Mouse (Mus musculus) testis, adult 2 months (tissue): ENCODE results near the gene Rpl12. TPM values are rescaled to one million over a fixed set of nuclear protein-coding genes. Genes with fewer than 3 reads are reported as not detected.

ENCODE experiments used
- H3K27ac ChIP-seq: fragments of 200-500 bp; 2 replicates; pipeline ENCODE4 v1.5.1; 2012; ENCODE audit warnings: low read depth, low read length; ENCODE audit not compliant: control insufficient read depth, insufficient read depth
- H3K27me3 ChIP-seq: fragments of 200-500 bp; 2 replicates; pipeline ENCODE4 v1.6.1; 2012; ENCODE audit warnings: mild to moderate bottlenecking, low read length, moderate library complexity; ENCODE audit not compliant: control insufficient read depth, insufficient read depth
- H3K36me3 ChIP-seq: fragments of 200-500 bp; 2 replicates; pipeline ENCODE4 v1.6.1; 2012; ENCODE audit warnings: mild to moderate bottlenecking, low read length; ENCODE audit not compliant: control insufficient read depth, insufficient read depth
- H3K4me1 ChIP-seq: fragments of 200-500 bp; 2 replicates; pipeline ENCODE4 v1.6.1; 2012; ENCODE audit warnings: low read length; ENCODE audit not compliant: control insufficient read depth, insufficient read depth
- H3K4me3 ChIP-seq: fragments of 200-500 bp; 2 replicates; pipeline ENCODE4 v1.5.1; 2012; ENCODE audit warnings: low read depth, mild to moderate bottlenecking, low read length, moderate library complexity, mixed read lengths; ENCODE audit not compliant: control insufficient read depth
- CTCF ChIP-seq: fragments of 200-500 bp; IDR thresholded peaks from 2 replicates; pipeline ENCODE4 v1.5.1; 2012; ENCODE audit warnings: low read depth, mild to moderate bottlenecking, inconsistent platforms, low read length, moderate library complexity; ENCODE audit not compliant: control insufficient read depth, insufficient read depth, insufficient replicate concordance
- POLR2A ChIP-seq: fragments of 200-500 bp; IDR thresholded peaks from 2 replicates; pipeline ENCODE4 v1.6.1; 2012; ENCODE audit warnings: low read depth, mild to moderate bottlenecking, inconsistent platforms, low read length, moderate library complexity; ENCODE audit not compliant: control insufficient read depth
- polyA plus RNA-seq: library from polyadenylated mRNA; depleted of rRNA; stranded (reverse); fragments of >200 nt; gene quantifications from 2 replicates; pipeline ENCODE4 v1.2.3, GENCODE M21; 2012

Gene Rpl12
- polyA plus RNA-seq, 1 experiment = 151 TPM

GRCm38 (mm10) chr2:32928235-32928946 is 33.0 kb upstream of the Rpl12 start:
- H3K36me3 ChIP-seq = no peaks in the 10 kb centered on the region
- H3K27ac ChIP-seq = no peak overlapping the region
- no peaks in the 10 kb centered on the region for H3K27me3 ChIP-seq
- TF ChIP-seq POLR2A = no peak
- peak; percentile 65; the same call in 1 of the 2 replicates for TF ChIP-seq CTCF
- H3K4me1 ChIP-seq = no peaks in the 10 kb centered on the region
- no peak overlapping the region for H3K4me3 ChIP-seq

DNA sequence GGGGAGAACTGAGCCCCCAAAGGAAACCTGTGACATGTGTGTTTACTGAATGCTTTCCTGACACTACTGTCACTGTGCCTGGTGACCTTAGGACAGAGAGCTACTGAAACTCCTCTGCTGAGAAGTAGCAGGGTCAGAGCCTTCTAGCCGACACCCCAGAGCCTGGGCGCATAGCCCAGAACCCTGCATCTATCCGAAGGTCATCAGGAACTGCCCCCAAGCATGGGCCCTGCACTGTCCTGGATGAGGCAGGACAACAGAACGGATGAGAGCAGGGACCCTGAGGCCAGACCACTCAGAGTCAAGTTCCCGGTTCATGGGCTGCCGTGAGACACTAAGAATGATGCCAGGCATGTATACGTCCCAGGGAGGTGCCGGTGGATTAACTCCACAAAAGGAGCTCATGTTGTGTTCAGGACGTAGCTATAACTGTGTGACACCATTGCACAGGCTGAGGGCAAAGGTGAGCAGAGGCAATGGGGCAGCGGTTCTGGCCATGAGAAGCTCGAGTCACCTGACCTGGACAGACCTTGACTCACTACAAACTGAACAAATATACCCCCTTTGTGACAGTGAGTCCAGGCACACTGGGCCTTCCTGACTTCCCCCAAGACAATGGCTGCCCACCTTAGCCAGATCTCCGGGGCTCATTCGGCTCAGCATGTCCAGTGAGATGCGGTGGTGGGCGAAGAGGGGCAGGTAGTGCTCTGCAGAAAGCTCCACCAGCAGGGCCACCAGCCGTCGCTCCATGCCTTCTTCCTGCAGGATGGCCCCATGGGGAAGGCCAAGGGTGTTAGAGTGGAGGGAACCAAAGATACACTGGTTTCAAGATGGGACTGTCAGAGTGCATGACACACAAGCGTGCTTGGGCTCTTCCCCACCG is 32.2 kb upstream of the Rpl12 start:
- no peaks in the 10 kb centered on the region for H3K4me1 ChIP-seq
- H3K27me3 ChIP-seq = no peaks in the 10 kb centered on the region
- H3K36me3 ChIP-seq = no peaks in the 10 kb centered on the region
- no peak overlapping the region for H3K27ac ChIP-seq
- TF ChIP-seq CTCF = no peak
- TF ChIP-seq POLR2A = no peak
- H3K4me3 ChIP-seq = no peak overlapping the region

DNA sequence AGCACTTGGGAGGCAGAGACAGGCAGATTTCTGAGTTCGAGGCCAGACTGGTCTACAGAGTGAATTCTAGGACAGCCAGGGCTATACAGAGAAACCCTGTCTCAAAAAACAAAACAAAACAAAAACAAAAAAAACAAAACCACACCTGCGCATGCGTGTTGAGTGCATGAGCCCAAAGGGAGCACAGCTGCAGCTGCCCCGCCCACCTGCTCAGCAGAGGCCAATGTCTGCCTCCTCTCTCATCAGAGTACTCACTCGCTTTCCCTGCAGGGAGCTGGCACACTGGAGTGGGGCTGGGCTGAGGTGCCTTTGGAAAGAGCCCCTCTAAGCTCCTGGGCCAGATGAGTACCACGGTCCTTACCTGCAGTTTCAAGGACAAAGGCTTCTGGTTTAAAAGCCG is 29.6 kb upstream of the Rpl12 start:
- no peaks in the 10 kb centered on the region for H3K4me1 ChIP-seq
- H3K36me3 ChIP-seq = no peaks in the 10 kb centered on the region
- H3K27me3 ChIP-seq = no peaks in the 10 kb centered on the region
- H3K27ac ChIP-seq = no peak overlapping the region
- no peak for TF ChIP-seq CTCF
- no peak for TF ChIP-seq POLR2A
- H3K4me3 ChIP-seq = no peak overlapping the region

- H3K4me1 ChIP-seq = no peaks in the 10 kb centered on the region
- no peak overlapping the region for H3K27ac ChIP-seq
- TF ChIP-seq CTCF (no peak), POLR2A (no peak)
- no peaks in the 10 kb centered on the region; the same call in 1 of the 2 replicates for H3K36me3 ChIP-seq
- H3K4me3 ChIP-seq = no peak overlapping the region
- no peaks in the 10 kb centered on the region for H3K27me3 ChIP-seq
Measured at GRCm38 (mm10) chr2:32938741-32939140, 22.6 kb upstream of the Rpl12 start.

DNA sequence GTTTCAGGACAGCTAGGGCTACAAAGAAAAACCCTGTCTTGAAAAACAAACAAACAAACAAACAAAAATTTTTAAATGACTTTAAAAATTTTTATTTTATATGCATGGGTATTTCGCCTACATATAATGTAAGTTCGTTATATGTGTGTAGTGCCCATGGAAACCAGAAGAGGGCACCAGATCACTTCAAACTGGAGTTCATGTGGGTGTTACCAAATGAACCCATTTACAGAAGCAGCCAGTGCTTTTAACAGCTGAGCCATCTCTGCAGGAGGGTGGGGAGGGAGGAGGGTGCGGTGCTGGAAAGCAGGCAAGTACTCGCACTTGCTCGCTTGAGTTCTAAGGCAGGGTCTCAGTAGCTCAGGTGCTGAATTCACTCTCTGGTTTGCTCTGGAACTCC is 21.9 kb upstream of the Rpl12 start:
- Histone ChIP-seq H3K36me3 (no peaks in the 10 kb centered on the region; the same call in 1 of the 2 replicates), H3K27me3 (no peaks in the 10 kb centered on the region), H3K4me3 (no peak overlapping the region), H3K4me1 (no peaks in the 10 kb centered on the region), H3K27ac (no peak overlapping the region)
- 0 out of 2 replicates have a peak, but pooled peaks have one; percentile 9 for TF ChIP-seq CTCF
- TF ChIP-seq POLR2A = no peak

DNA sequence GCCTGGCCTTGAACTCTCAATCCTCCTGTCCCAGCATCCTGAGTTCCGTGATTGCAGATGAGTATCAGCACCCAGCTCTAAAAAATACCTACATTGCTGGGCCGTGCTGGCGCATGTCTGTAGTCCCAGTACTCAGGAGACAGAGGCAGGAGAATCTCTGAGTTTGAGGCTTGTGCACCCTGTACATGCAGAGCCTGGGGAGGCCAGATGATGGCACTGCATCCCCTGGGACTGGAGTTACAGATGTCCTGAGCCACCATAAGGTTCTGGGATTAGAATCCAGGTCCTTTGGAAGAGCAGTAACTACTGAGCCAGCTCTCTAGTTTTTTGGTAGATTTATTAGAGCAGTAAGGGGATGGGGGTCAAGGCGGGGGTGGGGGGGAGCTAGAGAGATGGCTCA is 20.9 kb upstream of the Rpl12 start:
- Histone ChIP-seq H3K4me1 (no peaks in the 10 kb centered on the region), H3K27ac (no peak overlapping the region), H3K36me3 (no peaks in the 10 kb centered on the region; the same call in 1 of the 2 replicates), H3K4me3 (no peak overlapping the region), H3K27me3 (no peaks in the 10 kb centered on the region)
- TF ChIP-seq POLR2A (no peak), CTCF (no peak)

GRCm38 (mm10) chr2:32947454-32947853 is 13.9 kb upstream of the Rpl12 start:
- H3K4me1 ChIP-seq = no peaks in the 10 kb centered on the region
- TF ChIP-seq POLR2A (no peak), CTCF (no peak)
- H3K27ac ChIP-seq = no peak overlapping the region
- H3K27me3 ChIP-seq = no peaks in the 10 kb centered on the region
- H3K36me3 ChIP-seq = no peaks in the 10 kb centered on the region
- no peak overlapping the region for H3K4me3 ChIP-seq
